Mouse (Mus musculus) embryonic fibroblast, embryonic 13.5 days (primary cell): ENCODE measurements at regions not wholly inside any gene's neighbourhood (a gene's known extent, or its start where the extent isn't known, plus 50 kb on each side); places are given as distances from the start of the nearest gene placed in this dataset.

Experiments
- H3K27ac ChIP-seq: 2 replicates; pipeline ENCODE4 v1.5.1; 2012; ENCODE audit warnings: low read length, control low read depth, inconsistent platforms; ENCODE audit not compliant: insufficient read depth
- H3K4me1 ChIP-seq: 2 replicates; pipeline ENCODE4 v1.6.1; 2011; ENCODE audit warnings: low read length; ENCODE audit not compliant: control insufficient read depth, insufficient read depth
- H3K4me3 ChIP-seq: 2 replicates; pipeline ENCODE4 v1.5.1; 2011; ENCODE audit warnings: mild to moderate bottlenecking, control low read depth, low read length; ENCODE audit not compliant: insufficient read depth
- CTCF ChIP-seq: IDR thresholded peaks from 2 replicates; pipeline ENCODE4 v1.5.1; 2011; ENCODE audit warnings: mild to moderate bottlenecking, control low read depth, low read length, moderate library complexity, borderline replicate concordance; ENCODE audit not compliant: insufficient read depth
- POLR2A ChIP-seq: IDR thresholded peaks from 2 replicates; pipeline ENCODE4 v1.6.1; 2011; ENCODE audit warnings: low read depth, mild to moderate bottlenecking, control low read depth, low read length, moderate library complexity

GRCm38 (mm10) chr14:58709861-58710260 lies 432.8 kb downstream of the 1700129C05Rik start:
- H3K4me3 ChIP-seq = no peak overlapping the region
- no peak for TF ChIP-seq CTCF
- no peak for TF ChIP-seq POLR2A

GRCm38 (mm10) chr14:58709281-58709680 lies 433.4 kb downstream of the 1700129C05Rik start:
- Histone ChIP-seq H3K27ac (no peak overlapping the region), H3K4me1 (no peaks in the 10 kb centered on the region), H3K4me3 (no peak overlapping the region)
- TF ChIP-seq POLR2A = no peak
- TF ChIP-seq CTCF = no peak

More at GRCm38 (mm10) chr14:58709861-58710260, 432.8 kb downstream of the 1700129C05Rik start:
- H3K27ac ChIP-seq = no peak overlapping the region
- H3K4me1 ChIP-seq = no peaks in the 10 kb centered on the region

- H3K4me1 ChIP-seq = no peaks in the 10 kb centered on the region
- H3K4me3 ChIP-seq = no peak overlapping the region
- TF ChIP-seq CTCF (no peak), POLR2A (no peak)
- no peak overlapping the region for H3K27ac ChIP-seq
Observed at GRCm38 (mm10) chr14:58701765-58702164, 440.9 kb downstream of the 1700129C05Rik start.

GRCm38 (mm10) chr14:58691129-58691828 lies 451.4 kb downstream of the 1700129C05Rik start:
- Histone ChIP-seq H3K27ac (no peak overlapping the region), H3K4me1 (no peaks in the 10 kb centered on the region), H3K4me3 (no peak overlapping the region)
- no peak for TF ChIP-seq CTCF

- Histone ChIP-seq H3K4me3 (no peak overlapping the region), H3K4me1 (no peaks in the 10 kb centered on the region), H3K27ac (no peak overlapping the region)
- TF ChIP-seq POLR2A (no peak), CTCF (no peak)
Observed at GRCm38 (mm10) chr14:58687814-58688213, 454.9 kb downstream of the 1700129C05Rik start.

GRCm38 (mm10) chr14:58678781-58679180 lies 463.9 kb downstream of the 1700129C05Rik start:
- no peak for TF ChIP-seq CTCF
- no peak for TF ChIP-seq POLR2A
- Histone ChIP-seq H3K27ac (no peak overlapping the region), H3K4me1 (0 out of 2 replicates have a peak, but pooled peaks cover 2% of the 10 kb centered on the region), H3K4me3 (no peak overlapping the region)

- Histone ChIP-seq H3K27ac (no peak overlapping the region), H3K4me3 (no peak overlapping the region), H3K4me1 (0 out of 2 replicates have a peak, but pooled peaks cover 2% of the 10 kb centered on the region)
- no peak for TF ChIP-seq POLR2A
- no peak for TF ChIP-seq CTCF
Observed at GRCm38 (mm10) chr14:58678126-58678656, 464.5 kb downstream of the 1700129C05Rik start.

- no peak overlapping the region for H3K27ac ChIP-seq
- 0 out of 2 replicates have a peak, but pooled peaks cover 2% of the 10 kb centered on the region for H3K4me1 ChIP-seq
- TF ChIP-seq POLR2A (no peak), CTCF (no peak)
- H3K4me3 ChIP-seq = no peak overlapping the region
Observed at GRCm38 (mm10) chr14:58675146-58675545, 467.5 kb downstream of the 1700129C05Rik start.

- Histone ChIP-seq H3K4me1 (no peaks in the 10 kb centered on the region), H3K4me3 (no peak overlapping the region), H3K27ac (no peak overlapping the region)
- TF ChIP-seq CTCF (no peak), POLR2A (no peak)
Observed at GRCm38 (mm10) chr14:58663946-58664345, 478.7 kb downstream of the 1700129C05Rik start.

- no peaks in the 10 kb centered on the region for H3K4me1 ChIP-seq
- H3K4me3 ChIP-seq = no peak overlapping the region
- H3K27ac ChIP-seq = no peak overlapping the region
- TF ChIP-seq POLR2A (no peak), CTCF (no peak)
Observed at GRCm38 (mm10) chr14:58662601-58663000, 480.1 kb downstream of the 1700129C05Rik start.

- TF ChIP-seq CTCF = no peak
- TF ChIP-seq POLR2A = no peak
- no peaks in the 10 kb centered on the region for H3K4me1 ChIP-seq
- no peak overlapping the region for H3K27ac ChIP-seq
- no peak overlapping the region for H3K4me3 ChIP-seq
Observed at GRCm38 (mm10) chr14:58661416-58661815, 481.3 kb downstream of the 1700129C05Rik start.

- H3K27ac ChIP-seq = no peak overlapping the region
- TF ChIP-seq CTCF (no peak), POLR2A (no peak)
- H3K4me3 ChIP-seq = no peak overlapping the region
- H3K4me1 ChIP-seq = no peaks in the 10 kb centered on the region
Observed at GRCm38 (mm10) chr14:58657263-58657662, 485.4 kb downstream of the 1700129C05Rik start.
